Mouse (Mus musculus) large intestine, adult 2 months (tissue): ENCODE results near the gene Mtfr1l. TPM values are rescaled to one million over a fixed set of nuclear protein-coding genes. Genes with fewer than 3 reads are reported as not detected.
A peak's percentile ranks its signal among the peaks of the same experiment; 100 is the strongest.
"Not testable (repeated sequence)": the region's sequence is repeated elsewhere in the genome, so short reads cannot be mapped to it uniquely, and the experiment has no call there.

Experiments used
- DNase-seq: peaks from one replicate; pipeline ENCODE4 v3.0.0-alpha.2; 2012; ENCODE audit warnings: low read depth, low spot score
- WGBS: fragments of 180-500 bp; shearing (Covaris S2); methylation state at CpG from one replicate; pipeline ENCODE4 v1.1.7; 2018; 5-methylcytosine and 5-hydroxymethylcytosine counted together
- polyA plus RNA-seq: library from polyadenylated mRNA; depleted of rRNA; stranded (reverse); fragments of >200 nt; gene quantifications from 2 replicates; pipeline ENCODE4 v1.2.3, GENCODE M21; 2012

Mtfr1l gene
- polyA plus RNA-seq, 1 experiment: 56.1 TPM

GRCm38 (mm10) chr4:134523447-134523846, 11.7 kb downstream of the Mtfr1l start:
- WGBS: 87% methylated on average over 4 of the region's 4 CpGs
- DNase-seq: no peak

- no peak for DNase-seq
These were observed 15.9 kb downstream of the Mtfr1l start for GRCm38 (mm10) chr4:134519281-134519680.

- no peak for DNase-seq
- 93% methylated on average over 4 of the region's 4 CpGs for WGBS
These were observed 16.6 kb downstream of the Mtfr1l start for GRCm38 (mm10) chr4:134518541-134518940.

- 86% methylated on average over 10 of the region's 10 CpGs for WGBS
- DNase-seq: no peak
These were observed 17.5 kb downstream of the Mtfr1l start for GRCm38 (mm10) chr4:134517719-134518118.

GRCm38 (mm10) chr4:134516981-134517380, 18.2 kb downstream of the Mtfr1l start:
- no peak for DNase-seq
- 59% methylated on average over 8 of the region's 8 CpGs for WGBS

GRCm38 (mm10) chr4:134515614-134516013, 19.6 kb downstream of the Mtfr1l start:
- 69% methylated on average over 7 of the region's 7 CpGs for WGBS
- DNase-seq: no peak

- no peak for DNase-seq
- 73% methylated on average over 11 of the region's 11 CpGs for WGBS
These were observed 20.8 kb downstream of the Mtfr1l start for GRCm38 (mm10) chr4:134514309-134514930.

- DNase-seq: no peak
- WGBS: 8% methylated on average over 15 of the region's 15 CpGs
These were observed 22.4 kb downstream of the Mtfr1l start for GRCm38 (mm10) chr4:134512798-134513197.

GRCm38 (mm10) chr4:134511730-134512129, 23.5 kb downstream of the Mtfr1l start:
- DNase-seq: no peak
- 20% methylated on average over 6 of the region's 6 CpGs for WGBS

DNA sequence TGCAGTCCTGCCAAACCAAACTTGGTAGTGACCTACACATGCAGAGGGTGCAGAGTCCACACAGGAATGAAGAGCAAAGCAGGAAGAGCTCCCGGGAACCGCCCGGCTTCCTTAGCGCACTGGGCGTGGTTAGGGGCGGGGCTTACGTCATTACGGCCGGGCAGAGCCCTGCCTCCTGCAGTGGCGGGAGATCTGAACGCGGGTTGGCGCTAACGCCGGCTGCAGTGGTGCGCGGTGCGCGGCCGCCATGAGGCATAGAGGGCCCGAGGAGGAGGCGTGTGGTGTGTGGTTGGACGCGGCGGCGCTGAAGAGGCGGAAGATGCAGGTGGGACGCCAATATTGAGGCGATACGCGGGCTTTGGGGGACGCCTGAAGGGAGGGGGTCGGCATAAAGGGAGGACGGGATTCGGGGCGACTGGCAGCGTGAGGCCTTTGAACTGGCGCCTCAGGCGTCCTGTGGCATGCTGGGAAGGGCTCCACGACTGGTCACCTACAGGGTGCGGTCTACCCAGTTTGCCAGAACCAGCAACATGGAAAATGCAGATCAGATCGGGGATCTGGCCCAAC, 24.3 kb downstream of the Mtfr1l start, which contains the start of gene Aunip:
Gene Aunip (plus strand): TSS at position 155 of the 567 bp plus-strand sequence.
- peak; percentile 86 for DNase-seq
- WGBS: under 1% methylated on average over 42 of the region's 42 CpGs

GRCm38 (mm10) chr4:134510396-134510795, 24.8 kb downstream of the Mtfr1l start:
- no peak for DNase-seq
- WGBS: 72% methylated on average over 4 of the region's 4 CpGs

GRCm38 (mm10) chr4:134506713-134507112, 28.5 kb downstream of the Mtfr1l start:
- 90% methylated on average over 19 of the region's 19 CpGs for WGBS
- DNase-seq: no peak

GRCm38 (mm10) chr4:134505966-134506594, 29.1 kb downstream of the Mtfr1l start:
- 81% methylated on average over 3 of the region's 4 CpGs for WGBS
- no peak for DNase-seq

- DNase-seq: no peak
- WGBS: 82% methylated on average over 4 of the region's 4 CpGs
These were observed 29.8 kb downstream of the Mtfr1l start for GRCm38 (mm10) chr4:134505303-134505789.

DNA sequence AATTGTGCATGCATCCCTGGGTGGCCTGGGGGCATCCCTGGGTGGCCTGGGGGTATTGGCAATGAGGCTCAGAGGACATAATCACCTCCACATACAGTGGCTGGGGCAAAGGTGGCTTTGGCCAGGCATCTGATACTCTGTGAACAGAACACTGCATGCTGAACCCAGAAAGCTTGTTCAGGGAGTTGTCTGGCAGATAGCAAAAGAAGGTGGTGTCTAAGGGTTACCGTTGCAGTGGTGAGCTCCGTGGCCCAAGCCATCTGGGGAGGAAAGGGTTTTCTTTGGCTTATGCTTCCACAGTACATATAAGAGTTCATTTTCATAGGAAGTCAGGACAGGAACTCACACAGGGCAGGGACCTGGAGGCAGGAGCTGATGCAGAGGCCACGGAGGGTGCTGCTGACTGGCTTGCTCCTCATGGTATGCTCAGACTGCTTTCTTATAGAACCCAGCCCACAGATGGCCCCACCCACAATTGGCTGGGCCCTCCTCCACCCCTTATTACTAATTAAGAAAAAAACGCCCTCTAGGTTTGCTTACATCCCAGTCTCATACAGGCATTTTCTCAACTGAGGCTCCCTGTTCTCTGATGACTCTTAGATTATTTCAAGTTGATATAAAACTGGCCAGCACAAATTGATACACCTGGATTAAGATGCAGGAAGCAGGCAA, 31.4 kb downstream of the Mtfr1l start:
- no peak for DNase-seq
- WGBS: 80% methylated on average over 4 of the region's 4 CpGs

GRCm38 (mm10) chr4:134501095-134501494, 34.1 kb downstream of the Mtfr1l start:
- WGBS: 93% methylated on average over 6 of the region's 6 CpGs
- no peak for DNase-seq

GRCm38 (mm10) chr4:134498983-134499382, 36.2 kb downstream of the Mtfr1l start:
- whole genome bisulfite sequencing: 82% methylated on average over 6 of the region's 6 CpGs
- DNase-seq: not testable (repeated sequence)

- 75% methylated on average over 12 of the region's 12 CpGs for WGBS
- no peak for DNase-seq
These were observed 37.0 kb downstream of the Mtfr1l start for GRCm38 (mm10) chr4:134497986-134498731.

DNA sequence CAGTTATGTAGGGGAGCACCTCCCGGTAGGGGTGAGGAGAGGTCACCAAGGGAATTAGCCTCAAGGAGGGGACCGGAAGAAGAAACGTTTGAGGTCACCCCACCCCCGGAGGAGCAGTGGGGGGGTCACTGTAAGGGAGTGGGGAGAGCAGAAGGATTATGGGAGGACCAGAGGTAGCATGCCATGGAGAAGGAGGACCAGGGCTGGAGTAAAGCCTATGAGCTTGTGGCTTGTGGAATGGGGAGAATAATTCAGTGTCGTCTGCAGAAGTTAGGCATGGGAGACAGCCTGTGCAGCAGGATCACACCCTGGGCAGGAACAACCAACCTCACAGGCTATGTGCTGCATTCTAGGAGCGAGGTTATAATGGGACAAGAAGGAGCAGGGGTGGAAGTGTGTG, 38.0 kb downstream of the Mtfr1l start:
- DNase-seq: no peak
- 3% methylated on average over 6 of the region's 6 CpGs for WGBS
